Mouse (Mus musculus): Measurements from ENCODE around the gene Cant1. TPM values are rescaled to one million over a fixed set of nuclear protein-coding genes. Genes with fewer than 3 reads are reported as not detected.

Gene Cant1
- polyA plus RNA-seq, 1 experiment from 2014 or later = 9.9 TPM

DNA sequence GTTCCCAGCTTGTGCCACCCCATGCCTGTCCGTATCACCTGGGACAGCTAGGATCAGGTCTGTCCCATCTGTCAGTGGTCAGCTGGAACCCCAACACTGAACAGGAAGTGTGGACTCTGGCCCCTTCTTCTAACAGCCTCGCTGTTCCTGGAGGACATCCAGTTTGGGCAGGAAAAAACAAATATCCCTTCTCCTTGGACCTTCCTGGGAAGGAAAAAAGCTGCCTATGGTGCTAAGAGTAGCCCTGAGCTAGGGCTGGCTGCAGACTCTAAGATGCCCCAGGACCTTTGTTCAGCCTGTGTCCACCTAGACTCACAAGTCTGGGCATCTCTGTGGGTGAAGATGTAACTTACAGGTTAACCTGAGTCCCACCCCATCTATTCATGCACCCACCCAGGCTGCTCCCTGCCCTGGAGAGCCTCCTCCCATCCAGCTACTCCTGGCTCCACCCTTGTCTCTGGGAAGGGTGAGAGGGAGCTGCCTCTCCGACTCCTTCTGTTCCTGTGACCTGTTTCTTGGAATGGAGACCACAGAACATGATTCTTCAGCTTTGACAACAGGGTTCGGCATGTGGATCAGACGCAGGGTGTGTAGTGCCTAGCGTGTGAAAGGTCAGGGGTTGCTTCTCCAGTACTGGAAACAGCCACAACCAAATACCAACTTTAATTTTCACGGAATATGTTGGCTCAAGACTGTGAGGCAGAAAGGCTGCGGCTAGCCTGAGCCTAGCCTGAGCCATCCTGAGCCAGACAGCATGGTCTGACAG is 10.2 kb upstream of the Cant1 start:
- WGBS (ENCODE audit: insufficient replicate concordance) = 51% methylated on average over 8 of the region's 8 CpGs
- Histone ChIP-seq H3K4me1 (replicated peaks) (no peaks in the 10 kb centered on the region), H3K36me3 (replicated peaks) (no peaks in the 10 kb centered on the region), H3K27ac (replicated peaks) (peak overlapping the region; percentile 55), H3K9me3 (replicated peaks) (no peaks in the 10 kb centered on the region), H3K9ac (no peak overlapping the region), H3K4me2 (peak overlapping the region; percentile 18), H3K4me3 (replicated peaks) (no peak overlapping the region), H3K27me3 (peaks cover 43% of the 10 kb centered on the region)
- ATAC-seq (ENCODE audit: insufficient read depth) = peak; percentile 13; the same call in 1 of the 2 replicates

DNA sequence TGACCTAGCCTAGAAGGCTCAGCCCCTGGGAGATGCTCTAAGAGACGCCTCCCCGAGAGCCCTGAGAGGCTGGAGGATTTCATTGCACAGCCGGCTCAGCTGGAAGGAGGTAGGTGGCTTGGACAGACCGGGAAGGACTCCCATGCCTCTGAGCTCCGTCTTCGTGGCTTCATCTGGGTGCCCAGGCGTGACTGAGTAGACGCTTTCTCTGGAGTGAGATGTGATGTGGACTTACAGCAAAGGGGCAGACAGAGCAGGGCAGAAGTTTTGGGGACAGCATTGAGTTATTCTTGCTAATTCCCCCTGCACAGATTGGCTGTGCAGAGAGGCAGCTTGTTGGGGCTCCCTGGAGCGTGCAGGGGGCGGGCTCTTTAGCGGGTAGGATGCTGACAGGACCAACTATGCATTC is 9.6 kb upstream of the Cant1 start:
- Histone ChIP-seq H3K9ac (no peak overlapping the region), H3K4me1 (replicated peaks) (peaks cover 3% of the 10 kb centered on the region; the same call in 1 of the 2 replicates), H3K27ac (replicated peaks) (peak overlapping the region; percentile 55), H3K4me3 (replicated peaks) (no peak overlapping the region), H3K36me3 (replicated peaks) (no peaks in the 10 kb centered on the region), H3K27me3 (peaks cover 43% of the 10 kb centered on the region), H3K9me3 (replicated peaks) (no peaks in the 10 kb centered on the region), H3K4me2 (peak overlapping the region; percentile 18)
- no peak for ATAC-seq (ENCODE audit: insufficient read depth)
- 19% methylated on average over 11 of the region's 11 CpGs for WGBS (ENCODE audit: insufficient replicate concordance)

DNA sequence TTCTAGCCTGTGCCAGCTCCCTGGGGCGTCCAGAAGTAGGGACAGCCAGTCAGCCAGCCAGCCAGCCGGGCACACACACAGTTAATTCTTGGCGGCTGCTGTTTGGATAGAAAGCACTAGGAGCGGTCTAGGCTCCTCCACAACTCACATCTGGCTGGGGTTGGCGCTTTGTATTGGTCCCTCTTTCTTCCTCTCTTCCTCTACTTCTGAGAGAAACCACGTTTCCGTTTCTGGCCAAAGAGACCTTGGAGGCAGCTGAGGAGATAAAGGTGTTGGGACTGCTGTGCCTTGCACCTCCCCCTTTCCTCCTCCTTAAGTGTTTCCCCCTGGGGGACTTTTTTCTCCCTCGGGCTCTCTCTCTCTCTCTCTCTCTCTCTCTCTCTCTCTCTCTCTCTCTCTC is 9.1 kb upstream of the Cant1 start, which contains the start of gene C1qtnf1:
Gene C1qtnf1 (plus strand): TSS at position 218 of the 400 bp plus-strand sequence.
- WGBS (ENCODE audit: insufficient replicate concordance) = 1% methylated on average over 8 of the region's 8 CpGs
- Histone ChIP-seq H3K36me3 (replicated peaks) (no peaks in the 10 kb centered on the region), H3K9me3 (replicated peaks) (no peaks in the 10 kb centered on the region), H3K9ac (no peak within 1 kb of the TSS), H3K4me1 (replicated peaks) (peaks cover 5% of the 10 kb centered on the region; the same call in 1 of the 2 replicates), H3K4me2 (peak within 1 kb of the TSS; percentile 18), H3K27ac (replicated peaks) (peak within 1 kb of the TSS; percentile 55), H3K4me3 (replicated peaks) (no peak within 1 kb of the TSS), H3K27me3 (peaks cover 43% of the 10 kb centered on the region)
- no peak for ATAC-seq (ENCODE audit: insufficient read depth)

DNA sequence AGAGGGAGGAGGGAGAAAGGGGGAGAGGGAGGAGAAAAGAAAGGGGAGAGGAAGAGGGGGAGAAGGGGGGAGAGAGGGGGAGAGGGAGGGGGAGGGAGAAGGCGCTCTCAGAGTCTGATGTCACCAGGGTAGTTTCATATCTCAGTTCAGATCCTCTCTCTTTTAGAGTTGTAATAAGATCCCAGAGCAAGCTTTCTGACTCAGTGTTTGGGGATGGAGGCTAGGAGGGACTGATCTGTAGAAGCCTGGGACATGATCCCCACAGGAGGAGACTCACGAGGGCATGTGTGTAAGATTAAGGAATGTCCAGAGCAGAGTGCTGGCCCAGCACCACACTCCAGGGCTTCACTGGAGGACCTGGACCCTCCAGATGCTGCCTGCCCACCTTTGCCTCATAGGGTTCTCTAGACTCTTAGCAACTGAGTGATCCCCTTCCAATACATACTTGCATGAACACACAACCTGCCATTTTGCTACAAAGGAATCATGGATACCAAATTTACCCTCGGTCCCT is 8.4 kb upstream of the Cant1 start:
- peaks cover 5% of the 10 kb centered on the region; the same call in 1 of the 2 replicates for H3K4me1 ChIP-seq (replicated peaks)
- no peak overlapping the region for H3K4me2 ChIP-seq
- WGBS (ENCODE audit: insufficient replicate concordance) = 34% methylated on average over 3 of the region's 3 CpGs
- no peak overlapping the region for H3K27ac ChIP-seq (replicated peaks)
- H3K9me3 ChIP-seq (replicated peaks) = no peaks in the 10 kb centered on the region
- no peaks in the 10 kb centered on the region for H3K36me3 ChIP-seq (replicated peaks)
- H3K9ac ChIP-seq = no peak overlapping the region
- no peak for ATAC-seq (ENCODE audit: insufficient read depth)
- no peak overlapping the region for H3K4me3 ChIP-seq (replicated peaks)
- H3K27me3 ChIP-seq = peaks cover 48% of the 10 kb centered on the region

DNA sequence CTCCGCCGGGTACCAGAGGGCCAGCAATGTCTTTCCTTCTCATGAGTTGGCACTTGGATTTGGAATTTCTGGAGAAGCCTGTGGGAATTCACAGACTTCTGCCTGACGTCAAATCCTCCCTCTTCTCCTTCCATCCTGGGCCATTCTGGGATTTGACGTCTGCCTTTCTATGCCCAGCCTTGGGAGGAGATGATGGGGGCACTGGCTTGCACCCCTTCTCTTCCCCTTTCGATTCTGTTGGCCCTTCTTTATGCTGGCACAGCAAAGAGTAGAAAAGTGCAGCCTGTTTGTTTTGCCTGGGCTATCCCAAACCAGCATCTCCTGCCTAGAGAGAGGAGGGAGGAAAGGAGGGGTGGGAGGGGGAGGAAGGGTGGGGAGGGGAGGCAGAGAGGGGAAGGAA is 7.9 kb upstream of the Cant1 start:
- H3K27ac ChIP-seq (replicated peaks) = no peak overlapping the region
- peaks cover 5% of the 10 kb centered on the region; the same call in 1 of the 2 replicates for H3K4me1 ChIP-seq (replicated peaks)

DNA sequence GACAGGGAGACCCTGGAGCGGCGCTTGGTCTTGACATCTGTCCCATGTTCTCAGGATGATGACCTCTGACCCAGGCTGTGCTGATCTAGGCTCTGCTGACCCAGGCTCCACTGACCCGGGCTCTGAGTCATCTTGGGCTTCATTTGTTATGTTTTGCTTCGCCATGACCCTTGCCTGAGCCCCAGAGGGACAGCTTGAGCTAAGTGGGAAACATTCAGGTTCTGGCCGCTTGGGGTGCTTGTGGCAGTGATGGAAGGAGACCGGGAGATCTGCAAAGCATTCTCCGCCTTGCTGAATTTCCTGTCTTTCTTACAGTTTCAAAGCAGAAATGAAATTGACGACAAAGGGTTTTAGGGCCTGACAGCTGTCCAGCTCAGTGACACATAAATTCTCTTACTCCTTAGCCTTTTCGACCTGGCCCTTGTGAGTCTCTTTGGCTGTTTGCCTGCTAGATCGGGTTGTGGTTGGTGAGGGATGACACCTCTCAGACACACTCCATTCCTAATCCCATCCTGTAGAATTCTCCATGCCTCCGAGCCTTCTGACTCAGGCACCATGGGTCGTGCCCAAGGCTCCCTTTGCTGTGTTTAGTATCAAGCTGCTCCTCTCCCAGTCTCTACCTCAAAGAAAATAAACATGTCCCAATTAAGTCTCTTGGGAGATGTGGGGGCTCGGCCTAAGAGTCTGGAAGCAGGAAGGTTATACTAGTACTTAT is 5.9 kb upstream of the Cant1 start:
- Histone ChIP-seq H3K27ac (replicated peaks) (no peak overlapping the region), H3K9me3 (replicated peaks) (no peaks in the 10 kb centered on the region), H3K4me3 (replicated peaks) (no peak overlapping the region), H3K9ac (no peak overlapping the region), H3K36me3 (replicated peaks) (no peaks in the 10 kb centered on the region), H3K4me1 (replicated peaks) (peaks cover 7% of the 10 kb centered on the region), H3K27me3 (peaks cover 48% of the 10 kb centered on the region), H3K4me2 (no peak overlapping the region)
- 46% methylated on average over 13 of the region's 13 CpGs for WGBS (ENCODE audit: insufficient replicate concordance)
- no peak for ATAC-seq (ENCODE audit: insufficient read depth)

More for the DNA sequence above, 7.9 kb upstream of the Cant1 start:
- Histone ChIP-seq H3K9me3 (replicated peaks) (no peaks in the 10 kb centered on the region), H3K36me3 (replicated peaks) (no peaks in the 10 kb centered on the region), H3K4me3 (replicated peaks) (no peak overlapping the region), H3K9ac (no peak overlapping the region), H3K27me3 (peaks cover 52% of the 10 kb centered on the region), H3K4me2 (no peak overlapping the region)
- ATAC-seq (ENCODE audit: insufficient read depth) = no peak
- 47% methylated on average over 5 of the region's 5 CpGs for WGBS (ENCODE audit: insufficient replicate concordance)

DNA sequence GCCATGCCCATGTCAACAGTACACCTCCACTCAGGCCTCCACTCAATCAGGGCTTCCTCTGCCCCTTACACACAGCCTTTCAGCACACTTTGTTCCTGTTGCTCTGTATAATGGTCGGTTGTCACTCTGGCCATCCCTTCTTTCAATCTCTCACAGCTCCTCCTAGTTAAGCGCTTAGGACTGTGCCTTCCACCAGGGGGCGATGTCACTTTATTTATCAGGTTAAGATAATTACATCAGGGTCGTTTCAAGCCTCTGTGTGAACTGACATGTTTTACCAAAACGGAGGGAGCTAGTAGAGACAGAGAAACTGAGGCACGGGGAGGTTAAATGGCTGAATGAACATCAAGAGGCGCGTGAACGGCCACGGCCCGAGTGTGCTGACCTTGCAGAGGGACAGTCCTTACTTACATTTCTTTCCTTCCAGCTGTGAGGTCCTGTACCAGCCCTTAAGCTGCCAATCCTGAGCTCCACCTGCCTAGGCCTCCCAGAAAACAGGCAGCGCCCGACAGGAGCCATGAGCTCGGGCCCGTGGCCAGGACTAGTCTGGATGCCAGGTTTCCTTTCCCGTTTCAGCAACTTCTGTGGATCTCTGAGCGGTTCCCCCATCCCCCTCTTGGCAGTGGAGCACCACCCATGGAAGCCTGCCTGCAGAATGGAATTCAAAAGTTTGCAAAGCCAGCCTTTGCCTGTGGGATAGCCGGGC is 4.5 kb upstream of the Cant1 start:
- Histone ChIP-seq H3K9ac (no peak overlapping the region), H3K27ac (replicated peaks) (no peak overlapping the region), H3K36me3 (replicated peaks) (no peaks in the 10 kb centered on the region), H3K4me2 (peak overlapping the region; percentile 43), H3K27me3 (peaks cover 37% of the 10 kb centered on the region), H3K4me1 (replicated peaks) (peaks cover 15% of the 10 kb centered on the region), H3K9me3 (replicated peaks) (no peaks in the 10 kb centered on the region), H3K4me3 (replicated peaks) (no peak overlapping the region)
- WGBS (ENCODE audit: insufficient replicate concordance) = 8% methylated on average over 18 of the region's 18 CpGs
- ATAC-seq (ENCODE audit: insufficient read depth) = no peak

DNA sequence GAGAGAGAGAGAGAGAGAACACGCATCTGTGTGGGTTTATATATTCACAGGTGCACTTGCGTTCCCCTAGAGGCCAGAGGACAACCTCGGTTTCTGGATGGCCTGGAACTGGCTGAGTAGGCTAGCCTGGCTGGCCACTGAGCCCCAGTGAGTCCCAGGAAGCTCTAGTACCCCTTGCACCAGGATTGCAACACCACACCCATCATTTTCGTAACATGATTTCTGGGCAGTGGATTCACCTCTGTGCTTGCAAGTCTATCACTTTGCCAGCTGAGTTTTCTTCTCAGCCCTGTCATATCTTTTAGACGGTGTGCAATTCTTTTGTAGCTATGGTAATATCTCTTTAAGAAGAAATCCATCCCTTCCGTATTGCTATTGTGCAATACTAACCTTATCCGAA is 1.4 kb upstream of the Cant1 start:
- Histone ChIP-seq H3K4me3 (replicated peaks) (no peak overlapping the region), H3K27me3 (peaks cover 18% of the 10 kb centered on the region), H3K36me3 (replicated peaks) (0 out of 2 replicates have a peak, but pooled peaks cover 6% of the 10 kb centered on the region), H3K9ac (no peak overlapping the region), H3K4me2 (no peak overlapping the region), H3K4me1 (replicated peaks) (peaks cover 34% of the 10 kb centered on the region), H3K9me3 (replicated peaks) (no peaks in the 10 kb centered on the region), H3K27ac (replicated peaks) (no peak overlapping the region)
- no peak for ATAC-seq (ENCODE audit: insufficient read depth)
- 65% methylated on average over 7 of the region's 7 CpGs for WGBS (ENCODE audit: insufficient replicate concordance)

DNA sequence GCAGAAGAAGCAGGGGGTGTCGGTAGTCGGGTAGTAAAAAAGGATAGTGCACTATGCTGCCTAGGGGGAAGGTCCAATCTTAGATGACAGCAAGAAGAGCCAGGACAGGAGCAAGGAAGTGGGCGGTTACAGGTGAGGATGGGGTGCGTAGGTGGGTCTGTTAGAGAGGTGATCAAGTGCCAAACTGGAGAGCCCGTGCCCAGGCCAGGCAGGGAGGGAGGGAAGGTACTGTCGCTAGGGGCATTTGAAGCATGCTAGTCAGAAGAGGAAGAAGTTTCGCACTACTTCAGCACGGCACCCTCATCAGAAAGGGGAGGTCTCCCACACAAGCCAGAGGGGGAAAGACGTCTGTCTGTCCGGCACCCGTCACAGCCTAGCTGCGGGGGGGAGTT is 448 bp downstream of the Cant1 start:
- peak overlapping the region; percentile 91 for H3K4me3 ChIP-seq (replicated peaks)
- peaks cover 31% of the 10 kb centered on the region for H3K4me1 ChIP-seq (replicated peaks)
- H3K4me2 ChIP-seq = peak overlapping the region; percentile 85
- H3K9ac ChIP-seq = peak overlapping the region; percentile 94
- peak overlapping the region; percentile 83 for H3K27ac ChIP-seq (replicated peaks)
- peaks cover 9% of the 10 kb centered on the region; the same call in 1 of the 2 replicates for H3K27me3 ChIP-seq
- peak; percentile 22 for ATAC-seq (ENCODE audit: insufficient read depth)
- peaks cover 16% of the 10 kb centered on the region; the same call in 1 of the 2 replicates for H3K36me3 ChIP-seq (replicated peaks)
- 2% methylated on average over 12 of the region's 12 CpGs for WGBS (ENCODE audit: insufficient replicate concordance)
- H3K9me3 ChIP-seq (replicated peaks) = no peaks in the 10 kb centered on the region

DNA sequence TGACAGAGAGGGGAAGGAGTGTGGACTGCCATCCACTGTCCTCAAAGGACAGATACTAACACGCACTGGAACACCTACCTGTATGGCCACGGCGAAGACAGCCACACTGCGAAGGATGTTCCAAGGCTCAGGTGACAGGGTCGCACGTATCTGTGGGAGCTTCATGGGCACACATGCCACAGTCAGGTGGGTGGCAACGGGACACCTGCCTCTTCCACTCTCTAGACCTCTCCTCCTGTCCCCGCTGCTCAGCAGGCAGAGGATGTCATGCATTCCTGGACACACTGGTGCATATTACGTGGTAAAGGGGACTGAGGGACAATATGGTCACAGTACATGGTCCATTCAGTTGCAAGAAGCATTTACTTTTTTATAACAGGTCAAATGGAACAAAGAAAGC is 1.4 kb downstream of the Cant1 start:
- WGBS (ENCODE audit: insufficient replicate concordance) = 87% methylated on average over 9 of the region's 9 CpGs
- Histone ChIP-seq H3K27me3 (peaks cover 5% of the 10 kb centered on the region; the same call in 1 of the 2 replicates), H3K9me3 (replicated peaks) (no peaks in the 10 kb centered on the region), H3K27ac (replicated peaks) (no peak overlapping the region), H3K4me2 (peak overlapping the region; percentile 85; the same call in 1 of the 2 replicates), H3K9ac (0 out of 2 replicates have a peak overlapping the region, but pooled peaks have one; percentile 94), H3K4me1 (replicated peaks) (peaks cover 29% of the 10 kb centered on the region), H3K36me3 (replicated peaks) (peaks cover 16% of the 10 kb centered on the region; the same call in 1 of the 2 replicates), H3K4me3 (replicated peaks) (peak overlapping the region; percentile 91; the same call in 1 of the 2 replicates)
- no peak for ATAC-seq (ENCODE audit: insufficient read depth)

Data from liver, embryonic 15.5 days (tissue).